Comparison of ENCODE assay signal across 10 mouse cellular contexts in genomic region chr2:147905759-147906740, GRCm38 (mm10).
DNase-seq lines count a peak whose midpoint lies in the region; ATAC-seq and TF ChIP-seq lines count a peak whose summit lies in the region.
"Had no signal": no experiment of that assay in that cellular context is flagged by ENCODE, and none has a peak within 500 bp of the region (broad histone marks: within the 10 kb centered on the region; RNA-seq: fewer than 3 reads in every experiment).

No protein-coding gene starts in this region.

- ATAC-seq in cerebellum, adult (ENCODE audit: insufficient number of reproducible peaks, low FRiP score, low TSS enrichment), result no peak

- TF ChIP-seq POLR2A in brain, embryonic 14.5 days (IDR thresholded peaks at IDR 0.05; ENCODE audit: borderline replicate concordance, extremely low read depth, insufficient read depth, insufficient read length, poor library complexity, severe bottlenecking), result no peak

- peak; percentile 50 for DNase-seq in ES-CJ7 (ENCODE audit: low read depth, low spot score)
- peak; percentile 30 for DNase-seq in brain, embryonic 14.5 days (ENCODE audit: low read depth)
- peak; percentile 21 for DNase-seq in kidney, adult 11 months
- peak; percentile 51 for DNase-seq in mesoderm, embryonic 11.5 days (ENCODE audit: low read depth, low spot score)
- DNase-seq in spleen, postnatal 36 days (ENCODE audit: low spot score in 2 of 2), result no peak
- no peak for DNase-seq in heart, postnatal 4 days
- no peak for DNase-seq in frontal cortex, postnatal 25 days (ENCODE audit: low spot score in 2 of 2)
- DNase-seq: adrenal gland, postnatal 14 days; cerebellum, adult 9-10 months had no signal

- TF ChIP-seq CTCF in brain, embryonic 14.5 days (IDR thresholded peaks at IDR 0.05; ENCODE audit: borderline replicate concordance, extremely low read depth, insufficient read depth, insufficient read length), result no peak

Comparison
In these comparisons a context has a peak if more than half of its experiments do, and no peak if none do; other contexts are left out.
1. DNase-seq: peak in ES-CJ7 (single experiment), brain, embryonic 14.5 days (single experiment), kidney, adult 11 months (single experiment) and mesoderm, embryonic 11.5 days (single experiment); none in spleen, postnatal 36 days (0 of 2), heart, postnatal 4 days (single experiment) and frontal cortex, postnatal 25 days (0 of 2).